Mouse (Mus musculus): ENCODE results near the gene Ccdc8. TPM values are rescaled to one million over a fixed set of nuclear protein-coding genes. Genes with fewer than 3 reads are reported as not detected.
A peak's percentile ranks its signal among the peaks of the same experiment; 100 is the strongest.

Ccdc8 gene
- polyA plus RNA-seq, 1 experiment from 2014 or later, result 1.1 TPM

DNA sequence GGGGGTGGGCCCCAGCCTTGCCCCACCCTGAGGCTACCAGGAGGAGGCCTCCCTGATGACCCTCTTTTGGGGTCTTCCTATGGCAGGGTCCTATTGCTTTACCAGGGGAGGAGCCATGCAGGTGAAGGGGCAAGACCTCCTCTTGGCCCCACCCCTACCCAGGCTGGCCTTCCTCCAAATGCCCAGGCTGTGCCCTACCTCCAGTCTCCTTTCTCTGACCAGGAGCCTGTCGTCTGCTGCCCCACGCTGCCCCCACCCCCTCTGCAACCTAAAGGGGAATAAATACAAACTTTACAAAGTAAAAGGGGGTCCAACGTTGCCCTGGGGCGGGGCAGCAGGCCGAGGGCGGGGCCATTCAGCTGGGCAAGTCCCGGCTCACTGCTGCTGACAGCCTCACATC is 12.2 kb downstream of the Ccdc8 start:
- TF ChIP-seq CTCF (IDR thresholded peaks at IDR 0.05; ENCODE audit: low read depth) (no peak), EP300 (IDR thresholded peaks at IDR 0.05; ENCODE audit: low read depth) (no peak)

GRCm38 (mm10) chr7:17007300-17007699 is 14.8 kb downstream of the Ccdc8 start:
- H3K4me1 ChIP-seq (ENCODE audit: insufficient read depth), result peaks cover 12% of the 10 kb centered on the region
- TF ChIP-seq CTCF (IDR thresholded peaks at IDR 0.05; ENCODE audit: low read depth) (peak; percentile 88), EP300 (IDR thresholded peaks at IDR 0.05; ENCODE audit: low read depth) (no peak)
- H3K9me3 ChIP-seq (ENCODE audit: low read length), result no peaks in the 10 kb centered on the region
- H3K27ac ChIP-seq (ENCODE audit: low read depth), result no peak overlapping the region
- DNase-seq, result no peak
- H3K27me3 ChIP-seq (ENCODE audit: insufficient read depth, low read length), result no peaks in the 10 kb centered on the region
- no peak overlapping the region for H3K4me3 ChIP-seq (ENCODE audit: low read depth, low read length)
- 56% methylated on average over 4 of the region's 4 CpGs for WGBS (ENCODE audit: insufficient replicate concordance)
- no peak overlapping the region for H3K9ac ChIP-seq (replicated peaks)
- no peak overlapping the region for H3K4me2 ChIP-seq (ENCODE audit: low read depth, low read length)
- peaks cover 65% of the 10 kb centered on the region for H3K36me3 ChIP-seq (replicated peaks; ENCODE audit: insufficient read depth, low read length)
- peak; percentile 33 for ATAC-seq

More for the DNA sequence above, 12.2 kb downstream of the Ccdc8 start:
- ATAC-seq (no peak), DNase-seq (no peak)
- WGBS (ENCODE audit: insufficient replicate concordance), result 68% methylated on average over 7 of the region's 7 CpGs
- Histone ChIP-seq H3K4me2 (ENCODE audit: low read depth, low read length) (no peak overlapping the region), H3K27me3 (ENCODE audit: insufficient read depth, low read length) (no peaks in the 10 kb centered on the region), H3K9me3 (ENCODE audit: low read length) (no peaks in the 10 kb centered on the region), H3K27ac (ENCODE audit: low read depth) (no peak overlapping the region), H3K4me3 (ENCODE audit: low read depth, low read length) (no peak overlapping the region), H3K4me1 (ENCODE audit: insufficient read depth) (peaks cover 12% of the 10 kb centered on the region), H3K36me3 (replicated peaks; ENCODE audit: insufficient read depth, low read length) (peaks cover 48% of the 10 kb centered on the region), H3K9ac (replicated peaks) (no peak overlapping the region)

DNA sequence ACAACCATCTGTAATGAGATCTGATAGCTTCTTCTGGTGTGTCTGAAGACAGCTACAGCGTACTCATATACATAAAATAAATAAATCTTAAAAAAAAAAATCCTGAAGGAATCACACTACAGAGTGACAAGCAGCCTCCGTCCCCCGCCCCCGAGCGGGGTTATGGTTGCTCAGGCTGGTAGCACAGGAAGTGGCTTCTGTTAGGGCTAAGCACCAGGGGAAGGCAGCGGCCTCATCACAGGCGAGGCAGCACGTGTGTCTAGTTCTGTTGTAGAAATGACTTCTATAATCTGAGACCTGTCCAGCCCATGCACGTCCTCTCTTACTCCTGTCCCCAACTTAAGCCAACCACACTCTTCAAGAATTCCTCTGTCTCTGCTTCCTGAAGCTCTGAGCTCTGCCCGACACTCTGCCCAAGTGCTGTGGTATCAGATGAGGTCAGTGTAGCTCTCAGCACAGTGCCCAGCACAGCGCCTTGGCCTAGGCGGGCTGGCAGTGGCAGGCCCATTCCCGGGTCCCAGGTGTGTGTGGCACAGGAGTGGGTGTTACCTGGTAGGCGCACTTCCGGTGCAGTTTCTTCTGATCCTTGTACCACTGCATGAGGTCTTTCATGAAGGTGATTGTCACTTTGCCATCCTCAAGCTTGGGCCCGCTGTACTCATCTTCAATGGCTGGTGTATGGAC is 17.0 kb downstream of the Ccdc8 start:
- H3K4me2 ChIP-seq (ENCODE audit: low read depth, low read length), result no peak overlapping the region
- H3K9ac ChIP-seq (replicated peaks), result no peak overlapping the region
- no peak overlapping the region for H3K27ac ChIP-seq (ENCODE audit: low read depth)
- no peak for TF ChIP-seq EP300 (IDR thresholded peaks at IDR 0.05; ENCODE audit: low read depth)
- TF ChIP-seq CTCF (IDR thresholded peaks at IDR 0.05; ENCODE audit: low read depth), result no peak
- peaks cover 85% of the 10 kb centered on the region for H3K36me3 ChIP-seq (replicated peaks; ENCODE audit: insufficient read depth, low read length)
- ATAC-seq (no peak), DNase-seq (no peak)
- H3K4me3 ChIP-seq (ENCODE audit: low read depth, low read length), result no peak overlapping the region
- no peaks in the 10 kb centered on the region for H3K9me3 ChIP-seq (ENCODE audit: low read length)
- no peaks in the 10 kb centered on the region for H3K27me3 ChIP-seq (ENCODE audit: insufficient read depth, low read length)
- WGBS (ENCODE audit: insufficient replicate concordance), result 73% methylated on average over 16 of the region's 16 CpGs
- H3K4me1 ChIP-seq (ENCODE audit: insufficient read depth), result no peaks in the 10 kb centered on the region

DNA sequence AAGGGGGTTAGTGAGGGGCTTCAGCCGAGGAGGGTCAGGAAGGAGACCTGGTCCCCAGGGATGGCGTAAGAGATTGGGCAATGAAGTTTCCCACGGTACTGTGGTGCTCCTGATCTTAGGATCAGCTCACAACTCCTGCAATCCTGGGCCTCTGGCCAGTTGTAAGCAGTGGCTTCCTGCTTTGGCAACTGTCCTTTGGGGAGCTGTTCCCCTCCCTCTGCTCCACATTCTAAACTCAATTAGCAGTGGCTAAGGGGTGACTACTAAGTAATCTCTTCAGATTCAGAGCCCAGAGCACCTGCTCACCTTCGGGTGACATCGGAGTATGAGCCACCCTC is 17.5 kb downstream of the Ccdc8 start:
- Histone ChIP-seq H3K4me3 (ENCODE audit: low read depth, low read length) (no peak overlapping the region), H3K36me3 (replicated peaks; ENCODE audit: insufficient read depth, low read length) (peaks cover 85% of the 10 kb centered on the region), H3K27me3 (ENCODE audit: insufficient read depth, low read length) (no peaks in the 10 kb centered on the region), H3K4me2 (ENCODE audit: low read depth, low read length) (no peak overlapping the region), H3K9me3 (ENCODE audit: low read length) (no peaks in the 10 kb centered on the region), H3K4me1 (ENCODE audit: insufficient read depth) (no peaks in the 10 kb centered on the region), H3K27ac (ENCODE audit: low read depth) (no peak overlapping the region), H3K9ac (replicated peaks) (no peak overlapping the region)
- WGBS (ENCODE audit: insufficient replicate concordance), result 69% methylated on average over 5 of the region's 5 CpGs
- TF ChIP-seq EP300 (IDR thresholded peaks at IDR 0.05; ENCODE audit: low read depth), result no peak
- no peak for TF ChIP-seq CTCF (IDR thresholded peaks at IDR 0.05; ENCODE audit: low read depth)
- ATAC-seq (no peak), DNase-seq (no peak)

DNA sequence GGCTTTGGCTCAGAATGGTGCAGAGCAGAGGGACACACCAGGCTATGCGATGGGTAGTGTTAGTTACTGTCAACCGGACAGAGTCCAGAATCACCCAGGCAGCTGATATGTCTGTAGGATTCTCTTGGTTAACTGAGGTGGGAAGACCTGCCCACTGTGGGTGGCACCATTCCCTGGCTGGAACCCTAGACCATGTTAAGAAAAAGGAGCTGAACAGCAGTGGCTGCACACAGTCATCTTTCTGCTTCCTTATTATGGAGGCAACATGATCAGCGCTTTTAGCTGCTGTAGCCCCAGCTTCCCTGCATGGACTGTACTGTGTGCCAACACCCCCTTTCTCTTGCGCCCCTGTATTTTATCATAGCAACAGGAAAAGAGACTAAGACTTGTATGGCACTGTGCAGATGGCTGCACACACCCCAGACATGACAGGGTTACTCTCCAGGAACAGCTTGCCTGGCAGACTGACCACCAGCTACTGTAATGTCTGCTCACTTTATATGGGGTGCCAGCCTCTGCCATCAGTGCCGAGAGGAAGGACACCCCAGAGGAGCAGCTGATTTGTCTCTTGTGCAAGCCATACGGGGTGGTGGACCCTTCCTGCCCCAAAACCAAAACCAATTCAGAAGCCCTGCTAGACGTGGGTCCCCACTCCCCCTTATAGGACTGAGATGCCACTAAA is 19.5 kb downstream of the Ccdc8 start:
- Histone ChIP-seq H3K9me3 (ENCODE audit: low read length) (no peaks in the 10 kb centered on the region), H3K4me1 (ENCODE audit: insufficient read depth) (no peaks in the 10 kb centered on the region), H3K4me2 (ENCODE audit: low read depth, low read length) (no peak overlapping the region), H3K4me3 (ENCODE audit: low read depth, low read length) (no peak overlapping the region), H3K36me3 (replicated peaks; ENCODE audit: insufficient read depth, low read length) (peaks cover 77% of the 10 kb centered on the region), H3K27ac (ENCODE audit: low read depth) (no peak overlapping the region), H3K27me3 (ENCODE audit: insufficient read depth, low read length) (no peaks in the 10 kb centered on the region), H3K9ac (replicated peaks) (no peak overlapping the region)
- ATAC-seq, result no peak
- 81% methylated on average over 7 of the region's 7 CpGs for WGBS (ENCODE audit: insufficient replicate concordance)
- no peak for DNase-seq
- TF ChIP-seq CTCF (IDR thresholded peaks at IDR 0.05; ENCODE audit: low read depth) (no peak), EP300 (IDR thresholded peaks at IDR 0.05; ENCODE audit: low read depth) (no peak)

- WGBS (ENCODE audit: insufficient replicate concordance), result 88% methylated on average over 6 of the region's 6 CpGs
- no peak; the same call in 1 of the 2 replicates for TF ChIP-seq CTCF (IDR thresholded peaks at IDR 0.05; ENCODE audit: low read depth)
- Histone ChIP-seq H3K4me1 (ENCODE audit: insufficient read depth) (peaks cover 7% of the 10 kb centered on the region; the same call in 1 of the 2 replicates), H3K4me2 (ENCODE audit: low read depth, low read length) (no peak overlapping the region), H3K9ac (replicated peaks) (no peak overlapping the region), H3K4me3 (ENCODE audit: low read depth, low read length) (no peak overlapping the region), H3K9me3 (ENCODE audit: low read length) (no peaks in the 10 kb centered on the region), H3K27ac (ENCODE audit: low read depth) (no peak overlapping the region), H3K27me3 (ENCODE audit: insufficient read depth, low read length) (no peaks in the 10 kb centered on the region), H3K36me3 (replicated peaks; ENCODE audit: insufficient read depth, low read length) (peaks cover 65% of the 10 kb centered on the region)
- DNase-seq, result no peak
- no peak for ATAC-seq
Observed at GRCm38 (mm10) chr7:17015381-17015780, 22.9 kb downstream of the Ccdc8 start.

Measured in liver, postnatal 0 days (tissue).